Mouse (Mus musculus): Measurements from ENCODE around the gene Ctsz.

DNA sequence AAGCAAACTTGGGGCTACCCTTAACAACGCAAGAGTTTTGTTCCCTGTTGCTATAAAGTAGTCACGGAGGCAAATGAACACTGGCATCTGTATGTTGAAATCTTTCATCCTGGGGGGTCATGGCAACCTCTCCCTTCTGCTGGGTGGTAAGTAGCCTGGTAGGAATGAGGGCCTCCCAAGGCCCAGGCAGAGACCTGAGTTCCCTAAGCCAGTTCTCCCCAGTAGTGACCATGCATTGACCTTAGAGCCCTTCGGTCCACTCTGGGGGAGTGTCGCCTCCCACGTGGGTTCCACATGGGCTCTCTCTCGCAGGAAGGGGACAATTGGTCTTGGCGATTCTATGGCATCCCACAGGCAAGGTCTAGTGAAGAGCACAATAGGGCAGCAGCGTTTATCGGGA, 1.1 kb upstream of the Ctsz start:
- no peak for TF ChIP-seq CTCF (IDR thresholded peaks at IDR 0.05; ENCODE audit: low read depth)
- no peak for TF ChIP-seq EP300 (IDR thresholded peaks at IDR 0.05; ENCODE audit: low read depth)

All from heart, postnatal 0 days (tissue).